Comparison of ENCODE assay signal across 27 mouse cellular contexts in the genomic region with DNA sequence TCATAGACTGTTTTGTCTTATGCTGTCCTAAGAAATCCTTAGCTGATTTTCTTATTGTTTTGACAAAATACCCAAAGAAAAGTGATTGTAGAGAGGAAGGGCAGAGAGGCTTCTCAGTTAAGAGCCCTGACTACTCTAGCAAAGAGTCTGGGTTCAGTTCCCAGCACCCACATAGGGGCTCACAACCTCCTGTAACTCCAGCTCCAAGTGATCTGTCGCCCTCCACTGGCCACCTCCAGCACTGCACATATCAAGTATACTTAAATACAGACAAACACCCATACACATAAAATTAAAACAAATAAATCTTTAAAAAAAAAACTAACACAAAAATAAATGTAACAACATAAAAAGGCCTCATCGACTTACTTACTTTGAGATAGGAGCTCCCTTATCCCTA. TPM values are rescaled to one million over a fixed set of nuclear protein-coding genes. Genes with fewer than 3 reads are reported as not detected.
DNase-seq lines count a peak whose midpoint lies in the region; ATAC-seq and TF ChIP-seq lines count a peak whose summit lies in the region.
"Had no signal": no experiment of that assay in that cellular context is flagged by ENCODE, and none has a peak within 500 bp of the region (broad histone marks: within the 10 kb centered on the region; RNA-seq: fewer than 3 reads in every experiment).

No protein-coding gene starts in this region.

- H3K36me3 ChIP-seq in liver, embryonic 12.5 days, result no peaks in the 10 kb centered on the region
- H3K36me3 ChIP-seq in stomach, postnatal 0 days (ENCODE audit: control insufficient read depth, insufficient read depth, low read length), result no peaks in the 10 kb centered on the region
- H3K36me3 ChIP-seq: embryonic facial prominence, embryonic 10.5 days; embryonic facial prominence, embryonic 15.5 days; forebrain, embryonic 12.5 days; hindbrain, embryonic 10.5 days; hindbrain, embryonic 15.5 days; intestine, embryonic 15.5 days; limb, embryonic 13.5 days; neural tube, embryonic 15.5 days had no signal

- H3K27ac ChIP-seq in liver, embryonic 12.5 days, result no peak overlapping the region
- H3K27ac ChIP-seq in stomach, postnatal 0 days (replicated peaks), result no peak overlapping the region
- H3K27ac ChIP-seq: embryonic facial prominence, embryonic 10.5 days; embryonic facial prominence, embryonic 15.5 days; forebrain, embryonic 12.5 days; hindbrain, embryonic 10.5 days; hindbrain, embryonic 15.5 days; intestine, embryonic 15.5 days; limb, embryonic 13.5 days; liver, embryonic 14.5 days; neural tube, embryonic 15.5 days had no signal

- H3K27me3 ChIP-seq in liver, embryonic 12.5 days (replicated peaks), result 0 out of 2 replicates have a peak, but pooled peaks cover 3% of the 10 kb centered on the region
- H3K27me3 ChIP-seq in stomach, postnatal 0 days (ENCODE audit: control insufficient read depth, insufficient read depth, low read length), result no peaks in the 10 kb centered on the region
- H3K27me3 ChIP-seq: embryonic facial prominence, embryonic 15.5 days; forebrain, embryonic 12.5 days; hindbrain, embryonic 15.5 days; intestine, embryonic 15.5 days; limb, embryonic 13.5 days; neural tube, embryonic 15.5 days had no signal

- peak; percentile 24 for TF ChIP-seq CTCF in stomach, postnatal 0 days (IDR thresholded peaks at IDR 0.05; ENCODE audit: low read depth)

- TF ChIP-seq EP300 in stomach, postnatal 0 days (optimal IDR thresholded peaks at IDR 0.05), result no peak

- no peak for ATAC-seq in liver, embryonic 12.5 days
- ATAC-seq in stomach, postnatal 0 days (ENCODE audit: low FRiP score, low TSS enrichment), result no peak
- ATAC-seq: activated CD4-positive, CD25-positive, alpha-beta regulatory T cell, adult 4 months; forebrain, postnatal 0 days; intestine, embryonic 15.5 days had no signal

- H3K9ac ChIP-seq in liver, embryonic 12.5 days, result no peak overlapping the region
- H3K9ac ChIP-seq in stomach, postnatal 0 days (ENCODE audit: low read length), result no peak overlapping the region
- H3K9ac ChIP-seq: embryonic facial prominence, embryonic 15.5 days; forebrain, embryonic 12.5 days; forebrain, postnatal 0 days; hindbrain, embryonic 15.5 days; intestine, embryonic 15.5 days; limb, embryonic 13.5 days; liver, embryonic 14.5 days; lung, embryonic 14.5 days; neural tube, embryonic 15.5 days had no signal

- H3K9me3 ChIP-seq in liver, embryonic 12.5 days (replicated peaks), result no peaks in the 10 kb centered on the region
- H3K9me3 ChIP-seq in stomach, postnatal 0 days (ENCODE audit: control insufficient read depth, low read length), result no peaks in the 10 kb centered on the region
- H3K9me3 ChIP-seq: hindbrain, embryonic 15.5 days; intestine, embryonic 15.5 days had no signal

- 77% methylated on average over 2 of the region's 2 CpGs for WGBS in liver, embryonic 12.5 days (ENCODE audit: insufficient replicate concordance)
- 91% methylated on average over 2 of the region's 2 CpGs for WGBS in stomach, postnatal 0 days

- H3K4me2 ChIP-seq in liver, embryonic 12.5 days, result no peak overlapping the region
- no peak overlapping the region for H3K4me2 ChIP-seq in stomach, postnatal 0 days (replicated peaks; ENCODE audit: low read depth)
- H3K4me2 ChIP-seq: embryonic facial prominence, embryonic 15.5 days; forebrain, embryonic 12.5 days; hindbrain, embryonic 15.5 days; intestine, embryonic 15.5 days; limb, embryonic 13.5 days; lung, embryonic 14.5 days; neural tube, embryonic 15.5 days had no signal

- no peak overlapping the region for H3K4me3 ChIP-seq in liver, embryonic 12.5 days
- H3K4me3 ChIP-seq in stomach, postnatal 0 days (ENCODE audit: low read depth, low read length), result no peak overlapping the region
- H3K4me3 ChIP-seq: embryonic facial prominence, embryonic 10.5 days; embryonic facial prominence, embryonic 15.5 days; forebrain, embryonic 12.5 days; hindbrain, embryonic 10.5 days; hindbrain, embryonic 15.5 days; intestine, embryonic 15.5 days; limb, embryonic 13.5 days; neural tube, embryonic 15.5 days had no signal

- DNase-seq in liver (peak; percentile 11), A20 (ENCODE audit: low read depth, low spot score) (peak; percentile 9), ES-CJ7 (ENCODE audit: low read depth, low spot score) (peak; percentile 43)
- no peak for DNase-seq in stomach, postnatal 0 days (ENCODE audit: low spot score)
- no peak for DNase-seq in right cerebral cortex, adult 18-20 months
- DNase-seq: adrenal gland, adult 2 months; adrenal gland, postnatal 36 days; cerebellum, adult 2 months; forebrain, postnatal 0 days; heart, postnatal 14 days; lung, embryonic 14.5 days; midbrain, embryonic 14.5 days; right cerebral cortex, postnatal 25 days had no signal

- peaks cover 5% of the 10 kb centered on the region; the same call in 1 of the 2 replicates for H3K4me1 ChIP-seq in liver, embryonic 12.5 days
- H3K4me1 ChIP-seq in stomach, postnatal 0 days (replicated peaks; ENCODE audit: control insufficient read depth, insufficient read depth), result no peaks in the 10 kb centered on the region
- H3K4me1 ChIP-seq: forebrain, embryonic 12.5 days; hindbrain, embryonic 10.5 days; intestine, embryonic 15.5 days had no signal

RNA-seq across cellular contexts. Expression of a gene that starts 3.5 kb away (rescaled TPM):
- polyA plus RNA-seq in liver, embryonic 12.5 days (2016; fragmentation: Nextera tagmentation; extraction: Ambion mirVana), result 0.13 and 0.16 TPM in 2 replicates
- 0.17 and 0.29 TPM in 2 replicates for polyA plus RNA-seq in stomach, postnatal 0 days (2015; fragmentation: Nextera tagmentation; extraction: Ambion mirVana)
- polyA plus RNA-seq: activated CD4-positive, CD25-positive, alpha-beta regulatory T cell, adult 4 months; adrenal gland, adult 2 months; brain, embryonic 14.5 days; C2C12; cerebellum, adult 2 months; embryonic facial prominence, embryonic 10.5 days; forebrain, embryonic 12.5 days; forebrain, postnatal 0 days; heart, embryonic 14.5 days; hindbrain, embryonic 10.5 days; hindbrain, embryonic 15.5 days; lung, embryonic 14.5 days; midbrain, embryonic 14.5 days; neural tube, embryonic 15.5 days had no signal

Comparison
In these comparisons a context has a peak if more than half of its experiments do, and no peak if none do; other contexts are left out.
1. DNase-seq: peak in liver (single experiment), A20 (single experiment) and ES-CJ7 (single experiment); none in stomach, postnatal 0 days (single experiment) and right cerebral cortex, adult 18-20 months (single experiment).